Mouse (Mus musculus): ENCODE data around the gene Fignl1.

Gene Fignl1

GRCm38 (mm10) chr11:11766105-11766504 is 42.7 kb downstream of the Fignl1 start:
- DNase-seq (ENCODE audit: low spot score in 2 of 2) = peak in 1 of 2 experiments; percentile 33

GRCm38 (mm10) chr11:11765414-11765813 is 43.3 kb downstream of the Fignl1 start:
- no peak for DNase-seq (ENCODE audit: low spot score in 2 of 2)

GRCm38 (mm10) chr11:11763211-11763666 is 45.5 kb downstream of the Fignl1 start:
- no peak for DNase-seq (ENCODE audit: low spot score in 2 of 2)

- DNase-seq (ENCODE audit: low spot score in 2 of 2) = no peak
Measured at GRCm38 (mm10) chr11:11758883-11759282, 49.9 kb downstream of the Fignl1 start.

DNA sequence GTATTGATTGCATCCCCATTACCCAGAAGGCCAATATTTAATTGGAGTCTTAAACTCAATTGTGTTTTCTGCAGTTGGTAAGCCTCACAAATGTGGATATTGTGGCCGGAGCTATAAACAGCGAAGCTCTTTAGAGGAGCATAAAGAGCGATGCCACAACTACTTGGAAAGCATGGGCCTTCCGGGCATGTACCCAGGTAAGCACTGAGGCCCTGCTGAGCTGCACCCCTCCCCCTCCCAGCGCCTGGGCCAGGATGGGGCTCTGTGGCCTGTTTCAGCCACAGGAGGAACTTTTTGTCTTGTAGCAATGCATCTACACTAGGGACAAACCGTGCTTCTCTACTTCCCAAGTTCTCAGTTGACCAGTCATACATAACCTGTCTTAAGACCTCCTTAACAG is 50.6 kb downstream of the Fignl1 start:
- DNase-seq (ENCODE audit: low spot score in 2 of 2) = no peak

- DNase-seq (ENCODE audit: low spot score in 2 of 2) = no peak
Measured at GRCm38 (mm10) chr11:11752859-11753258, 55.9 kb downstream of the Fignl1 start.

DNA sequence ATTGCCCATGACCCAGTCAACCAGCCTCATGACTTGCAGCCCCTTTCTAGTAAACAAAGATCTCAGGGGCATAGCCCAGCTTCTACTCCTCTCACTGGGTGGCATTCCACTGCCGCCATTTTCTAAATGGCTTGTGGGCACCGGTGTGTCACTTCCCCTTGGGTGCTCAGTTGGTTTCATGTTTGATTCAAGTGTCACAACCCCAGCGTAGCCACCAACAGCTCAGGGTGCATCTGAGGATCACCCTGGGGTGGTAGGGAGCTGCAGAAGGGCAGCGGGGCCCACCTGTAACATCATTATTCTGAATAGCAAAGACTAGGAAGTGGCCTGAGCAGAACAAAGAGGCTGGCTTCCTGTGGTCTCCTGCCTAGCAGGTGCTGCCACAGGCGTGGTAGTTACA is 57.7 kb downstream of the Fignl1 start:
- DNase-seq (ENCODE audit: low spot score in 2 of 2) = no peak

DNA sequence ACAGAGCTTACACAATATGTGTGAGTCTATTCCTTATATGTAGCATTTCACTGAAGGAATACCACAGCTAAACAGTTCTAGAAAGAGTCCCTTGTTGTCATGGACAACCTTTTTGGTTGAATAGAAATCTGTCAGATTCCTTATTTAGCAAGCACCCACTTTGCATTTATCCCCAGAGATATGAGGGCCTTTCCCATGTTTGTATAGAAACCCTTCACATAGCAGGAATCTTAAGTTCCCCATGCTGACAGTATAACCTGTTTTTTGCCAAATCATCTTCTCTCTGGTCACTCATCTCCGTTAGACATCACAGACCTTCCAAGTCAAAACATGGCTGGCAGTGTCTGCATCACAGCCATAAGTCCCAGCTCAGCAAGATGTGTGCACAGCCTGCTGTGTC is 64.5 kb downstream of the Fignl1 start:
- no peak for DNase-seq (ENCODE audit: low spot score in 2 of 2)

- DNase-seq (ENCODE audit: low spot score in 2 of 2) = peak; percentile 66 to 80
Measured at GRCm38 (mm10) chr11:11742626-11743025, 66.1 kb downstream of the Fignl1 start.

DNA sequence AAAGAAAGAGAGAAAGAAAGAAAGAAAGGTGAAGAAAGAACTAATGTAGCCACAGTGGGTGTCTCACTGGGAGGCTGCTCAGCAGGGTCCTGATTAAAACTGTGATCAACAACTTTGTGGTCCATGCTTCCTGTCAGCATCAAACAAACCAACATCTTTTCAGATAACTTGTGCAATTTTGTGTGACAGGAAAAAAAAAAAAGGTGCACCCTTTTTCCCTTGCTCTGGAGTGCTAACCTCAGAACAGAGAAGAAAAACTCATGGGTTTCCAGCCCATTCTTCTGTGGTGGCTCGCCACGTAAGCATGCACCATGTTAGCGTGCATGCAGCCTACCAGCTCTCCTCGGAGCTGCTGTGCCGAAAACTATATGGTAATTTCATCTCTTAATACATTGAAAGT is 67.2 kb downstream of the Fignl1 start:
- no peak for DNase-seq (ENCODE audit: low spot score in 2 of 2)

- no peak for DNase-seq (ENCODE audit: low spot score in 2 of 2)
Measured at GRCm38 (mm10) chr11:11740603-11741002, 68.2 kb downstream of the Fignl1 start.

- DNase-seq (ENCODE audit: low spot score in 2 of 2) = no peak
Measured at GRCm38 (mm10) chr11:11739054-11739453, 69.7 kb downstream of the Fignl1 start.

DNA sequence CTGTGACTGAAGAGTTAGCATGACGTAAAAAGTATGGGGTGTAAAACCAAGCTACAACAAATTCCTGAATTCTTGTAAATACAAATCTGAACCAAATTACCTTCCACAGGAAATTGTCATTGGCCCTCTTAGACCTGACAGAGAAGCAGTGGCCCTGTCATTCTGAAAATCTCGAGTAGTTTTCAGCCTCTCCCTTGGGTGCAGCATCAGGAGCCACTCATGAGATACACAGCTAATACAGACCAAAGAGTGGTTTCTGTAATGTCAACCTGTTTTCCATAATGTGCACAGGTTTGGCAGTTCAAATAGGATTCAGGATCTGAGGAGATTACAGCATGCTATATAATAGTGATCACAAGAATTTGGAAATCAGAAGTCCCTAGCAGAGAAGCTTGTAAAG is 71.2 kb downstream of the Fignl1 start:
- DNase-seq (ENCODE audit: low spot score in 2 of 2) = no peak
